Mouse (Mus musculus): ENCODE results near the gene D630039A03Rik.

DNA sequence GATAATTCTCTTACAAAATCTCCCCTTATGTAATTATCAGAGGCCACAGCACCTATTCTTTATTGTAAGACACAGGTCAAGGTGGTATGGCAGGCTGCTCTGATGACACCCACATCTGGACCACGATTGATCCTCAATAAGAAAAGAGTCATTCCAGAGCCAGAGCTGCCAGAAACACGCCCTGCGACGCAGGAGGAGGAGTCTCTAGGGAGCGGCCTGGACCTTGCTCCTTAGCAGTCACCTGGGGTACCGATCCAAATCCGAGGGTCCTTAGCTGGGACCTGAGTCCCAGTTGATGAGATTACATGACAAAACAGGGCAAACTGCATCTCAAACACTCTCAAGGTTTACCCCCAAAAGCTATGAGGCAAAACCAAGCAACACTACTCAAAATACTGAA, 37.7 kb upstream of the D630039A03Rik start:
- no peak for TF ChIP-seq CTCF (IDR thresholded peaks at IDR 0.05; ENCODE audit: low read depth)
- TF ChIP-seq EP300 (IDR thresholded peaks at IDR 0.05; ENCODE audit: low read depth): no peak

Measured in liver, postnatal 0 days (tissue).